Mouse (Mus musculus) lung, embryonic 16.5 days (tissue): ENCODE measurements at regions not wholly inside any gene's neighbourhood (a gene's known extent, or its start where the extent isn't known, plus 50 kb on each side); places are given as distances from the start of the nearest gene placed in this dataset.

ENCODE experiments used
- ATAC-seq: fragments of 200-750 bp; cut with Nextera tagmentation; 2 replicates; pipeline ENCODE4 v1.8.0; 2017; ENCODE audit warnings: low read depth, mild to moderate bottlenecking, moderate library complexity
- H3K27ac ChIP-seq: fragments of 300-500 bp; sonication (generic); 2 replicates; pipeline ENCODE4 v1.5.1; 2014; ENCODE audit warnings: mild to moderate bottlenecking, control low read depth, low read length
- H3K27me3 ChIP-seq: fragments of 300-500 bp; sonication (generic); 2 replicates; pipeline ENCODE4 v1.6.1; 2014; ENCODE audit warnings: low read depth, low read length, mixed read lengths; ENCODE audit not compliant: control insufficient read depth, insufficient read depth
- H3K36me3 ChIP-seq: fragments of 300-500 bp; sonication (generic); 2 replicates; pipeline ENCODE4 v1.6.1; 2014; ENCODE audit warnings: low read length; ENCODE audit not compliant: control insufficient read depth, insufficient read depth
- H3K4me1 ChIP-seq: fragments of 300-500 bp; sonication (generic); replicated peaks from 2 replicates; pipeline ENCODE4 v1.6.1; 2014; ENCODE audit warnings: low read length, mixed read lengths; ENCODE audit not compliant: control insufficient read depth, insufficient read depth
- H3K4me2 ChIP-seq: fragments of 300-500 bp; sonication (generic); 2 replicates; pipeline ENCODE4 v1.6.1; 2014; ENCODE audit warnings: low read depth, low read length, control low read depth
- H3K4me3 ChIP-seq: fragments of 300-500 bp; sonication (generic); 2 replicates; pipeline ENCODE4 v1.5.1; 2014; ENCODE audit warnings: mild to moderate bottlenecking, low read length, control low read depth
- H3K9ac ChIP-seq: fragments of 300-500 bp; sonication (generic); 2 replicates; pipeline ENCODE4 v1.6.1; 2014; ENCODE audit warnings: low read length, control low read depth
- H3K9me3 ChIP-seq: fragments of 300-500 bp; sonication (generic); 2 replicates; pipeline ENCODE4 v1.6.1; 2016; ENCODE audit warnings: low read length; ENCODE audit not compliant: control insufficient read depth
- WGBS: fragments of 180-500 bp; shearing (Covaris S2); extraction: QIAGEN DNeasy Blood & Tissue Kit; methylation state at CpG from one replicate; pipeline ENCODE4 v1.1.7; 2014; 5-methylcytosine and 5-hydroxymethylcytosine counted together

DNA sequence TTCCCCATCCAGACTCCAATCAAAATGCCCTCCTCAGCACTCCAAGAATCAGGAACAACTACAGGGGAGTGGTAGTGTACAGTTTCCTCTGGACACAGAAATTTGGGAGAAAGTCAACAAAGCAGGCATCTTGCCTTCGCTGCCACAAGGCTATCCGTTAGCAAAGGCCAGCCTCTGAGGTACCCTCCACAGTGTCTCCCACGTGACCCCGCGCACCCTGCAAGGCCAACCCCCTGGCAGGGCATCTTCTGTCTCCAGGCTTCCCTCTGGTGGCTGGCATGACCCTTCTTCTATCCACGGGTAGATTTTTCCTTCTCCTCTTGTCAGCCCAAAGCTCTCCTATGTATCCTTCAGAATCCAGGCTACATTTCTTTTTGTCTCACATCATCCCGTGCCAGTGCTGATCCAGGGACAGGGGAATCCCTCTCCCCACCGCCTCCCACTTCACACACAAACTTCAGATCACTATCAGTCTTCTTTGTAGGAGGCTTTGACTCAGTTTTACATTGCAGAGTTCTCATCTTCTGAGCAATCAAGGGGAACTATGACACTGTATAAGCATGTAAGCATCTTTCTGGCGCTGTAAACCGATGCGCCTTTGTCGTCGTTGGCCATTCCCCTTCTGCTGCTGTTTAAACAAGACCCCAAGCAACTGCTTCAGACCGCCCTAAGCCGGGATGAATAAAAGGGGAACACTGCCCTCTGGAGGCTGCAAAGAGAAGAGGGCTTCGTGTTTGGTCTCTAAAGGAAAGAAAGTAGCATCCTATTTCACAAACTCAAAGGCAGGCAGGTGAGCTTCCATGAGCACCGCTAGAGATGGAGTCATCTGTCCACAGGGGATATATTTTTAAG lies 226.8 kb upstream of the Stac start:
- H3K4me3 ChIP-seq, result no peak overlapping the region
- WGBS, result 29% methylated on average over 17 of the region's 17 CpGs
- H3K27ac ChIP-seq, result no peak overlapping the region
- H3K9me3 ChIP-seq, result no peaks in the 10 kb centered on the region
- peak; percentile 31; the same call in 1 of the 2 replicates for ATAC-seq
- no peaks in the 10 kb centered on the region for H3K4me1 ChIP-seq
- no peak overlapping the region for H3K9ac ChIP-seq
- H3K4me2 ChIP-seq, result no peak overlapping the region
- no peaks in the 10 kb centered on the region for H3K27me3 ChIP-seq
- no peaks in the 10 kb centered on the region for H3K36me3 ChIP-seq

DNA sequence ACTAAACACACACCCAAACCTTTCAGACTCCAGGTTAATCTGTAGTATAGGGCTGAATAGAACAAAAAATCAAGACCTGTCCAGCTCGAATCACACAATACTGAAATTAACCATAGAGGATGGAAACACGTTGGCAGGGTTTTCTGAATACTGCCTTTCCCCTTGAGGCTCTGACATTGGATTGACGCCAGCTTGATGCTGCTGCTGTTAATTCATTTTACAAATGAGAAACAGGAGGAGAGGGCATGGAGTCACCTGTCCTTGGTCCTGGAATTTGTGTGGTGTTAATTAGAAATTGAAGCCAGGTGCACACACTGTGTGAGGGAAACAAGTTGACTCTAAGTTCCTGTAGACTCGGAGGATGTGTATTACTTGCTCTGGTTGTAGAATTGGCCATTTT lies 218.7 kb upstream of the Stac start:
- H3K4me3 ChIP-seq, result no peak overlapping the region
- no peaks in the 10 kb centered on the region for H3K36me3 ChIP-seq
- no peak for ATAC-seq
- 60% methylated on average over 4 of the region's 4 CpGs for WGBS
- no peak overlapping the region for H3K9ac ChIP-seq
- no peaks in the 10 kb centered on the region for H3K27me3 ChIP-seq
- no peaks in the 10 kb centered on the region for H3K9me3 ChIP-seq
- no peak overlapping the region for H3K4me2 ChIP-seq
- H3K4me1 ChIP-seq, result no peaks in the 10 kb centered on the region
- no peak overlapping the region for H3K27ac ChIP-seq

DNA sequence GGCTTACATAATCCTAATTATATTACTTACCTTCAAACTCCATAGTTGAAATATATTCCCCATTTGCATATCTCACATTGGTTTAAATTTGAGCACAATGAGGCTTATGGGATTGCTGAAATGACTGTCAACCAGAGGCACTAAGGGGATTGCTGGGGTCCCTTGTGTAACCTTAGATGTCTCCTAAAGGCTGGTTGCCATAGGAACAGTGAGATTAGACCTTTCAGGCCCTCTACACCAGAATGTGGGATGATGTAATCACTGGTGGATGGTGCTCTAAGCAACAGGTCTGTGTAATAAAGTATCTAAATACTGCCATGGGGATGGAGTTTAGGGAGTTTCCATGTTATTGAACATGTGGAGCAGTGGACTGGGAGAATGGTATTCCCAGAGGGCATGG lies 210.0 kb upstream of the Stac start:
- no peak for ATAC-seq

DNA sequence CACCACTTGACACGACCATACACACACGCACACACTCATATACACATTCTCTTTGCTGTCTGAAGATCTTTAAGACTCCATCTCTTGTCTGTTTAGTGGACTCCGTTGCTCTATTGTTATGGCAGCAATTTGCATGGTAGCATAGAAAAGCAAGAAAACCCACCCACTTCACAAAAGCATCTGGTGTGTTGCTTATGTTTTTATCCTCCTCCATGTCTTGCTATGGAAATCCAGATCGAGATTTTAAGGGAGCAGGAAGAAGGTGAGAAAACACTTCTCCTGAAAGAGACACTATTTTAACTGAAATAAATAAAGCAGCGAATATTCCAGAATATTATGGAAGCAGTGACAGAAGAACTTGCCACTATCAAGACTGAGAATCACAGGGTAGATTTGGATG lies 207.5 kb upstream of the Stac start:
- 72% methylated on average over 5 of the region's 5 CpGs for WGBS
- no peak overlapping the region for H3K9ac ChIP-seq
- H3K27ac ChIP-seq, result no peak overlapping the region
- H3K36me3 ChIP-seq, result no peaks in the 10 kb centered on the region
- no peaks in the 10 kb centered on the region for H3K4me1 ChIP-seq
- no peak overlapping the region for H3K4me2 ChIP-seq
- no peaks in the 10 kb centered on the region for H3K27me3 ChIP-seq
- H3K4me3 ChIP-seq, result no peak overlapping the region
- H3K9me3 ChIP-seq, result no peaks in the 10 kb centered on the region
- ATAC-seq, result no peak

More for the DNA sequence above, 210.0 kb upstream of the Stac start:
- no peaks in the 10 kb centered on the region for H3K27me3 ChIP-seq
- no peak overlapping the region for H3K4me3 ChIP-seq
- H3K4me1 ChIP-seq, result no peaks in the 10 kb centered on the region
- no peaks in the 10 kb centered on the region for H3K36me3 ChIP-seq
- H3K9me3 ChIP-seq, result no peaks in the 10 kb centered on the region
- H3K9ac ChIP-seq, result no peak overlapping the region
- H3K4me2 ChIP-seq, result no peak overlapping the region
- no peak overlapping the region for H3K27ac ChIP-seq

DNA sequence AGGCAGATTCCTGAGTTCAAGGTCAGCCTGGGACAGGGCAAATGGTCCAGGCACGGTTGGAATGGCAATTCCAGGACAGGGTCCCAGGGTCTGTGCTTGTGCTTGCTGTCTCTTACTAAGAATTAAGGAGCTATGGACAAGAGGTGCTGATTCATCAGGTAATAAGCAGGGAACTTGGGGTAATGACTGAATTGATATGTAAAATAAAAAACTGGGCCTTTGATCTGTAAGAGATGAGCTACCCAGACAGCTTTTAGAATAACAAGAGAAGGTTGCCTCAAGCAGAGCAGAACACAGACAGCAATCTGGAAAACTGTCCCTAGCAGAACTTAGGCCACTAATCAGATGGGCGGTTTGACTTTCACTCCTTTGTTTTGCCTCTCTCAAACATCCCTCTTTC lies 189.6 kb upstream of the Stac start:
- no peak overlapping the region for H3K4me2 ChIP-seq
- no peak for ATAC-seq
- H3K36me3 ChIP-seq, result no peaks in the 10 kb centered on the region
- H3K27ac ChIP-seq, result no peak overlapping the region
- H3K4me1 ChIP-seq, result no peaks in the 10 kb centered on the region
- 65% methylated on average over 2 of the region's 2 CpGs for WGBS
- no peaks in the 10 kb centered on the region for H3K27me3 ChIP-seq
- H3K9me3 ChIP-seq, result no peaks in the 10 kb centered on the region
- no peak overlapping the region for H3K9ac ChIP-seq
- no peak overlapping the region for H3K4me3 ChIP-seq

DNA sequence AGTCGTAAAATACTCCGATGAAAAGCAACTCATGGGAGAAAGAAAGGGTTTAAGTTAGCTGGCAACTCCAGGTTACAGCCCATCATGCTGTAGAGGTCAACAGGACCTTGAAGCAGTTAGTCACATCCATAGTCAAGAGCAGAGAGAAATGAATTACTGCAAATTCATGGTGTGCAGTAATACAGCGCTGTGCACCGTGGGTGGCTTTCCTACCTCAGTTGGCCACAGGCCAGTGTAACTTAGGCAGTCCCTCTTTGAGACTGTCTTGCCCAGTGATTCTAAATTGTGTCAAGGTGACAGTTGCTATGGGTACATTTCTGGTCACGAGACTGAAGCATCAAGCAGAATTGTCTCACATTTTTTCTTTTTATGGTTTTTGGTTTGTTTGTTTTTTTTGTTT lies 186.7 kb upstream of the Stac start:
- Histone ChIP-seq H3K27ac (no peak overlapping the region), H3K27me3 (no peaks in the 10 kb centered on the region), H3K4me3 (no peak overlapping the region), H3K4me1 (no peaks in the 10 kb centered on the region), H3K4me2 (no peak overlapping the region), H3K36me3 (no peaks in the 10 kb centered on the region), H3K9ac (no peak overlapping the region), H3K9me3 (no peaks in the 10 kb centered on the region)
- ATAC-seq, result no peak
- WGBS, result 83% methylated on average over 5 of the region's 5 CpGs

DNA sequence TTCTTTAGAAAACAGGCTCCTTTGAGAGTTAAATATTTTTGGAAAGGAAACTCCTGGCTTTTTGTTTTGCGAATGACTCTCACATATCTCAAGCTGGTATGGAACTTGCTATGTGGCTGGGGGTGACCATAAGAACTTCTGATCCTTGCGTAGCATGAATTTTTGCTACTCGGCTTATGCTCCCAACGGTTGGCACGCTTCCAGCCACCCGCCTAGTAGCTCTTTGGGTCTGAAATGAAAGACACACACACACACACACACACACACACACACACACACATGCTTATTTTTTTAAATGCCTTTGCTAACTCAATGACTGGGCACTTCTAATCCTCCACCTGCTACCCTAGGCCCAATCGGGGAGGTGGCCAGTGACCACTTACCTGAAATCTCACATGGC lies 180.3 kb upstream of the Stac start:
- H3K36me3 ChIP-seq, result no peaks in the 10 kb centered on the region
- H3K9ac ChIP-seq, result no peak overlapping the region
- H3K4me3 ChIP-seq, result no peak overlapping the region
- WGBS, result 78% methylated on average over 7 of the region's 7 CpGs
- ATAC-seq, result no peak
- no peak overlapping the region for H3K27ac ChIP-seq
- no peaks in the 10 kb centered on the region for H3K27me3 ChIP-seq
- H3K4me1 ChIP-seq, result no peaks in the 10 kb centered on the region
- no peaks in the 10 kb centered on the region for H3K9me3 ChIP-seq
- no peak overlapping the region for H3K4me2 ChIP-seq

DNA sequence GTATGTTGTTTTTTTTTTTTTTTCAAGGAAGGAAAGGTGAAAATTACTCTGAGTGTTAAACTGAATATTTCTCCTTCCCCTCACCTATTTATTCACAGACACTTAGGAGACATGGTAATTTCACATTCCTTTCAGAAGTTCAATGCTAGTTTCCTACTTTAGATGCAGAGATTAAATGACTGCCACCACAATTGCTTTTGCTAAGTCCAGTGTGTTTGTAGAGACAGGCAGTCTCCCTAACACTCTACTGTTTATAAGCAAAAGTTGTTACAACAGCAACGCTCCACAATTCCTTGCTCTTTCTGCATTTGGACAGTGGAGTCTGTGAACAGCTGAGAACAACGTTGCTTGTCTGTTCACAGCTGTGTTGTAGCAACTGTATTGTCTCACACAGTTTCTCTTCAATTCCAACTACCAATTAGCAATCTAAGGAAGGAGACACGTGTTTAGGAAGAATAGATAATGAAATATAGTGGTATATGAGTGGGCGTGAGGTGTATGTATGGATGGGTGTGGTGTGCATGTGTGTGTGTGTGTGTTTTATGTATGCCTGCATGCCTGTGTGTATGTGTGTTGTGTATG lies 179.7 kb upstream of the Stac start:
- Histone ChIP-seq H3K9me3 (no peaks in the 10 kb centered on the region), H3K36me3 (no peaks in the 10 kb centered on the region)
- ATAC-seq, result no peak

DNA sequence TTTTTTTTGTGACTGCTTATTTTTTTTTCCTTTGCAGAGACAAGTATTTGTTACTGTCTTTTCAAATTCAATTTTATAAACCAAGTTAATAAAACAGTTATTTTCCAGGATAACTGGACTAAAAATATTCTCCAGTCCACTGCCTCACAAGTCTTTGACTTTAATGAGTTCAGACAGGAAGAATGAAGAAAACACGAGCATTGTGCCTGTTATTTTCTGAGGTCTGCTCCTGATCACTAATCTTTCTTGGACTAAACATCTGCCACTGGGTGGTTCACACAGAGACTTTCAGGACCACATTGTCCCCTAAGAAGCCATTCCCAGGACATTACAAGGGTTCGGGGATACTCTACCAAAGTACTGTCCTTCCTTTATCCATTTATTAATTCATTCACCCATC lies 167.9 kb upstream of the Stac start:
- 60% methylated on average over 2 of the region's 2 CpGs for WGBS
- Histone ChIP-seq H3K27ac (no peak overlapping the region), H3K27me3 (no peaks in the 10 kb centered on the region), H3K4me2 (no peak overlapping the region), H3K9ac (no peak overlapping the region), H3K4me3 (no peak overlapping the region), H3K36me3 (no peaks in the 10 kb centered on the region), H3K4me1 (no peaks in the 10 kb centered on the region), H3K9me3 (no peaks in the 10 kb centered on the region)
- no peak for ATAC-seq

More for the DNA sequence above, 179.7 kb upstream of the Stac start:
- Histone ChIP-seq H3K27ac (no peak overlapping the region), H3K4me2 (no peak overlapping the region), H3K4me3 (no peak overlapping the region), H3K4me1 (no peaks in the 10 kb centered on the region), H3K9ac (no peak overlapping the region), H3K27me3 (no peaks in the 10 kb centered on the region)
- WGBS, result 61% methylated on average over 4 of the region's 4 CpGs
